Comparison of ENCODE assay signal across 21 mouse cellular contexts in the genomic region with DNA sequence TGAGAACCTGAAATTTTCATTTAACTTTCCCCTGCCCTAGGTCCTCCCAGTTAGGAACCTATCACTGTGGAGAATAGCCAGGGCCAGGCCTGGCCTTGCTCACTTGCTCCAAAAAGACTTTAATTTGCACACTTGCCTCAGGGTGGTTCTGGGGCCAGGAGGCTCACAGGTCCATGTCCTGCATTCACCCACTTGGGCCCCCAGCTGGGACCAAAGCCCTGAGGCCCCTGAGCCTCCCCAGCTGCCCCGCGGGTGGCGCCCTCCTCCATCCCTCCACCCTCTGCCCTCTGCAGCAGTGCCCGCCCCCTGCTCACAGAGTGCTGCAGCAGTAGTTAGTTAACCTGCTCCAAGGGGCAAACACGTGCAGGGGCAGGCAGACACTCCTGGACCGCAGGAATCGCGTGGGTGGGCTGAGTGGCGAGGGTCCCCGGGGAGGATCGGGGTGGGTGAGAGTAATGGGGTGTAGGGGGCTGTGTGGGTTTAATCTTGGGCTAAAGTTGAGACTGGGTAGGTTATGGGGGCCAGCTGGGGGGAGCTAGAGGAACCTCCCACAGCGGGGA. TPM values are rescaled to one million over a fixed set of nuclear protein-coding genes. Genes with fewer than 3 reads are reported as not detected.
DNase-seq lines count a peak whose midpoint lies in the region; ATAC-seq and TF ChIP-seq lines count a peak whose summit lies in the region.
"Not testable (repeated sequence)": the region's sequence is repeated elsewhere in the genome, so short reads cannot be mapped to it uniquely, and the experiment has no call there.
"Had no signal": no experiment of that assay in that cellular context is flagged by ENCODE, and none has a peak within 500 bp of the region (broad histone marks: within the 10 kb centered on the region; RNA-seq: fewer than 3 reads in every experiment).

No protein-coding gene starts in this region.

- H3K4me1 ChIP-seq in kidney, embryonic 15.5 days; lung, embryonic 14.5 days (ENCODE audit: insufficient read depth): not testable (repeated sequence)

- H3K4me2 ChIP-seq in kidney, embryonic 15.5 days; lung, embryonic 14.5 days: not testable (repeated sequence)

- H3K9me3 ChIP-seq in kidney, embryonic 15.5 days (replicated peaks); lung, embryonic 14.5 days (ENCODE audit: low read depth, low read length): not testable (repeated sequence)

- intact Hi-C loops in gastrocnemius, postnatal 14 days (cut with DNase I; ENCODE audit: low total_unique reads): not testable (repeated sequence)

- not testable (repeated sequence) for H3K4me3 ChIP-seq in kidney, embryonic 15.5 days (replicated peaks); lung, embryonic 14.5 days (ENCODE audit: low read depth, low read length)

- ATAC-seq in kidney, embryonic 15.5 days (replicated peaks; ENCODE audit: low FRiP score): peak; percentile 40; the same call in 1 of the 2 replicates
- peak; percentile 62; the same call in 1 of the 2 replicates for ATAC-seq in lung, embryonic 14.5 days (ENCODE audit: insufficient read depth)

- TF ChIP-seq CTCF in lung, embryonic 14.5 days (IDR thresholded peaks at IDR 0.05; ENCODE audit: low read depth): not testable (repeated sequence)

- not testable (repeated sequence) for H3K27me3 ChIP-seq in kidney, embryonic 15.5 days; lung, embryonic 14.5 days (ENCODE audit: insufficient read depth, low read length)

- H3K36me3 ChIP-seq in kidney, embryonic 15.5 days; lung, embryonic 14.5 days (ENCODE audit: insufficient read depth): not testable (repeated sequence)

- not testable (repeated sequence) for H3K27ac ChIP-seq in kidney, embryonic 15.5 days; lung, embryonic 14.5 days (ENCODE audit: low read depth)

- 18% methylated on average over 9 of the region's 12 CpGs for WGBS in kidney, embryonic 15.5 days
- 18% methylated on average over 10 of the region's 12 CpGs for WGBS in lung, embryonic 14.5 days

- H3K9ac ChIP-seq in kidney, embryonic 15.5 days; lung, embryonic 14.5 days: not testable (repeated sequence)

- DNase-seq in cerebellum, postnatal 10 days: peak; percentile 16 to 35
- peak; percentile 12 for DNase-seq in gastrocnemius, postnatal 14 days
- peak; percentile 56 for DNase-seq in kidney, adult 18-20 months
- peak; percentile 13 to 56 for DNase-seq in kidney, postnatal 25 days
- not testable (repeated sequence) for DNase-seq in lung, embryonic 14.5 days
- peak; percentile 57 for DNase-seq in testis, postnatal 10 days (ENCODE audit: low spot score)

RNA-seq across cellular contexts. Expression of gene Gm8126, which starts 8.8 kb away (rescaled TPM):
- not detected for total RNA-seq in gastrocnemius, postnatal 14 days (2021)
- not detected in 2 replicates for polyA plus RNA-seq in kidney, embryonic 15.5 days (2015; fragmentation: Nextera tagmentation; extraction: Ambion mirVana)
- 0.14 TPM in 1 of 2 replicates, not detected in the other for polyA plus RNA-seq in lung, embryonic 14.5 days (2014; fragmentation: Nextera tagmentation; extraction: Ambion mirVana)
- total RNA-seq: forebrain, postnatal 0 days; gastrocnemius, adult 18-20 months; heart, adult 8-10 months; heart, postnatal 25 days; MEL had no signal
- polyA plus RNA-seq: embryonic facial prominence, embryonic 13.5 days; forebrain, embryonic 13.5 days; forebrain, postnatal 0 days; heart, embryonic 12.5 days; heart, embryonic 16.5 days; hindbrain, embryonic 10.5 days; hindbrain, embryonic 14.5 days had no signal

RNA-seq across cellular contexts. Expression of gene Gm8122, which starts 14.6 kb away (rescaled TPM):
- not detected for total RNA-seq in gastrocnemius, postnatal 14 days (2021)
- polyA plus RNA-seq in kidney, embryonic 15.5 days (2015; fragmentation: Nextera tagmentation; extraction: Ambion mirVana): not detected in 2 replicates
- not detected in 2 replicates for polyA plus RNA-seq in lung, embryonic 14.5 days (2014; fragmentation: Nextera tagmentation; extraction: Ambion mirVana)
- total RNA-seq: adrenal gland, postnatal 10 days; forebrain, postnatal 0 days; gastrocnemius, adult 18-20 months; heart, adult 8-10 months; heart, postnatal 25 days; MEL had no signal
- polyA plus RNA-seq: C2C12; embryonic facial prominence, embryonic 13.5 days; forebrain, embryonic 13.5 days; forebrain, postnatal 0 days; gonadal fat pad, adult 2 months; heart, embryonic 12.5 days; heart, embryonic 16.5 days; hindbrain, embryonic 10.5 days; hindbrain, embryonic 14.5 days had no signal

RNA-seq across cellular contexts. Expression of gene Gm9732, which starts 25.1 kb away (rescaled TPM):
- not detected for total RNA-seq in gastrocnemius, postnatal 14 days (2021)
- polyA plus RNA-seq in kidney, embryonic 15.5 days (2015; fragmentation: Nextera tagmentation; extraction: Ambion mirVana): not detected in 2 replicates
- polyA plus RNA-seq in lung, embryonic 14.5 days (2014; fragmentation: Nextera tagmentation; extraction: Ambion mirVana): not detected in 2 replicates
- total RNA-seq: adrenal gland, postnatal 10 days; forebrain, postnatal 0 days; gastrocnemius, adult 18-20 months; heart, adult 8-10 months; heart, postnatal 25 days had no signal
- polyA plus RNA-seq: embryonic facial prominence, embryonic 13.5 days; forebrain, embryonic 13.5 days; forebrain, postnatal 0 days; heart, embryonic 12.5 days; heart, embryonic 16.5 days; hindbrain, embryonic 10.5 days; hindbrain, embryonic 14.5 days had no signal

RNA-seq across cellular contexts. Expression of gene Gm8127, which starts 43.9 kb away (rescaled TPM):
- total RNA-seq in gastrocnemius, postnatal 14 days (2021): not detected
- not detected in 2 replicates for polyA plus RNA-seq in kidney, embryonic 15.5 days (2015; fragmentation: Nextera tagmentation; extraction: Ambion mirVana)
- not detected in 2 replicates for polyA plus RNA-seq in lung, embryonic 14.5 days (2014; fragmentation: Nextera tagmentation; extraction: Ambion mirVana)
- total RNA-seq: adrenal gland, postnatal 10 days; forebrain, postnatal 0 days; gastrocnemius, adult 18-20 months; heart, adult 8-10 months; heart, postnatal 25 days; MEL had no signal
- polyA plus RNA-seq: C2C12; embryonic facial prominence, embryonic 13.5 days; forebrain, embryonic 13.5 days; forebrain, postnatal 0 days; gonadal fat pad, adult 2 months; heart, embryonic 12.5 days; heart, embryonic 16.5 days; hindbrain, embryonic 10.5 days; hindbrain, embryonic 14.5 days had no signal
